Mouse (Mus musculus): Measurements from ENCODE around the gene Btn1a1.

DNA sequence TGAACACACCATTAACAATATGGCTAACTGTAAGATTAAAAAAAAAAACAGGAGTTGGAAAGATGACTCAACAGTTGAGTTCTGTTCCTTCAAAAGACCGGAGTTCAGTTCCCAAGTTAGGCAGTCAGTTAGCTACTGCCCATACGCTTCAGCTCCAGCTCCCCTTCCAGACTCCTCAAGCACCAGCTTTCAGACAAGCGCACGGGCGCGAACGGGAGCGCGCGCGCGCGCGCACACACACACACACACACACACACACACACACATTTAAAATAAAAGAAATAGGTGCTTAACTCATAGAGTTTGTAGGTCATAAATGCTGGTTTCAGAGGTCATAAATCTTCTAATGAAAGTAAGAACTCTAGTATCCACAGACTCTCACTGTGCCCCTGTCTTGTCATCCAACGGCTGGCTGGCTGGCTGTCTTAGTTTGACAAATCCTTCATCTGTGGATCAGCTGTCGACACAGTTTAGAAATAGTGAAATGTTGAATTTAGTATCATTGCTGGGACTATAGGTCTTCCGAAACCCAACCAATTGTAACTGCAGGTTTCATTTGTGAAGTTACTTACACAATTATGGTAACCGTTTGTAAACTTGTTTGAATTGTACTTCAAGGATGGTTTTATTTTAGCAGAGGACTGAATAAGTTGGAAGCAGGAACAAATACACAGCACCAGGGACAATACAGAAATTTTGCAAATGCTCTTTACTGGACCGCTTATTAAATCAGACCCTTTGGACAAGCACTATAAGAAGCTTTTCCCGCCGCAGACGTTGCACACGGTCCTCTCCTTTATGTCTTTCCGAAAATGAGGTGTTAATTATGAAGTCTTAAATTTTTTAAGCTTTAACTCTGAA is 16.2 kb downstream of the Btn1a1 start:
- TF ChIP-seq CTCF (IDR thresholded peaks at IDR 0.05; ENCODE audit: low read depth) (no peak), EP300 (IDR thresholded peaks at IDR 0.05; ENCODE audit: low read depth) (no peak)
